Comparison of ENCODE assay signal across 9 mouse cellular contexts in the genomic region with DNA sequence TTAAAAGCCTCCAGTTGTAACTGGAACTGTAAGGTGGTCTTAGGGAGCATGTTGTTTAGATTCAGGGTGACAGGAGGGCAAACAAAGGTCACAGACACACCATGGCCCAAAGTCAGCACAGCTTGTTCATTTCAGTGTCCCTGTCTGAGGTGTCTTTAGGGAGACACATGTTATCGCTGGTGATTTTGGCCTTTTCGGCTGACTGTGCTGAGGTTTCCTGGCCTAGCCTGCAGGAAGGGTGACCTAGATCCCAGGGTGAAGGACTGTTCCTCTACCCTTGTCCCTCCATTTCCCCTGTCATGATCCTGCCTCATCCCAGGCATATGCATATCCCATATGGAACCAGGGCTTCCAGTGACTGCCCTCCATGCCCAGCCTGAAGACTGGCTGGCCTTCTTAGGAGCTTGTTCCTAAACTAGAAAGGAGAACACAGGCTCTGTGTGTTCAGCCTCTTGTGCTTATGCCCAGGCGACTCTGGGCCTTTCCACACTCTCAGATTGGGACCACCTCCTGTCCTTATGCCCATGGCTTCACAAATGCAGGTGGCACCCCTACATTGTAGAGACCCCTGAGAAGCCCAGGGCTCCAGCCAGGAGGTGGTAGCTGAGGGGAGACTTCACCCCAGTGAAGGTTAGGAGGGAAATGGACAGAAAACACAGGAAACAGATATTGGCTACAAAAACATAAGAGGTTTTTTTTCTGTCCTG.
DNase-seq lines count a peak whose midpoint lies in the region; ATAC-seq and TF ChIP-seq lines count a peak whose summit lies in the region.
"Had no signal": no experiment of that assay in that cellular context is flagged by ENCODE, and none has a peak within 500 bp of the region (broad histone marks: within the 10 kb centered on the region; RNA-seq: fewer than 3 reads in every experiment).

No protein-coding gene starts in this region.

- no peaks in the 10 kb centered on the region for H3K9me3 ChIP-seq in forebrain, embryonic 12.5 days
- H3K9me3 ChIP-seq in hindbrain, embryonic 15.5 days = no peaks in the 10 kb centered on the region
- H3K9me3 ChIP-seq in neural tube, embryonic 14.5 days (ENCODE audit: control insufficient read depth, low read length) = no peaks in the 10 kb centered on the region
- H3K9me3 ChIP-seq: limb, embryonic 12.5 days had no signal

- H3K36me3 ChIP-seq in forebrain, embryonic 12.5 days (replicated peaks) = peaks cover 11% of the 10 kb centered on the region
- no peaks in the 10 kb centered on the region for H3K36me3 ChIP-seq in hindbrain, embryonic 15.5 days
- no peaks in the 10 kb centered on the region for H3K36me3 ChIP-seq in neural tube, embryonic 14.5 days (ENCODE audit: control insufficient read depth, insufficient read depth, low read length)

- H3K27me3 ChIP-seq in forebrain, embryonic 12.5 days = no peaks in the 10 kb centered on the region
- H3K27me3 ChIP-seq in hindbrain, embryonic 15.5 days = no peaks in the 10 kb centered on the region
- H3K27me3 ChIP-seq in neural tube, embryonic 14.5 days (ENCODE audit: control insufficient read depth, insufficient read depth, low read length) = no peaks in the 10 kb centered on the region
- H3K27me3 ChIP-seq: limb, embryonic 12.5 days had no signal

- 0 out of 2 replicates have a peak overlapping the region, but pooled peaks have one; percentile 26 for H3K9ac ChIP-seq in forebrain, embryonic 12.5 days
- no peak overlapping the region for H3K9ac ChIP-seq in hindbrain, embryonic 15.5 days
- H3K9ac ChIP-seq in neural tube, embryonic 14.5 days (replicated peaks; ENCODE audit: low read depth, low read length) = no peak overlapping the region

- peak overlapping the region; percentile 78 for H3K27ac ChIP-seq in left cerebral cortex, adult 2 months
- H3K27ac ChIP-seq in forebrain, embryonic 12.5 days = peak overlapping the region; percentile 95
- peak overlapping the region; percentile 80 for H3K27ac ChIP-seq in hindbrain, embryonic 15.5 days (replicated peaks)
- peak overlapping the region; percentile 90 for H3K27ac ChIP-seq in neural tube, embryonic 14.5 days (ENCODE audit: low read depth, low read length)

- DNase-seq in left cerebral cortex, adult 2 months (ENCODE audit: extremely low spot score in 1 of 2, low spot score in 2 of 2) = no peak
- DNase-seq in left cerebral cortex, adult 18-20 months (ENCODE audit: low spot score in 2 of 2) = no peak
- DNase-seq in right cerebral cortex, postnatal 10 days (ENCODE audit: low spot score in 2 of 2) = no peak
- DNase-seq in right cerebral cortex, postnatal 14 days = no peak
- DNase-seq in left cerebral cortex, adult 8-10 months (ENCODE audit: low spot score in 2 of 2) = no peak

- ATAC-seq in forebrain, embryonic 12.5 days (ENCODE audit: low FRiP score) = no peak
- no peak for ATAC-seq in hindbrain, embryonic 15.5 days (ENCODE audit: low FRiP score, low read depth)
- no peak for ATAC-seq in neural tube, embryonic 14.5 days (ENCODE audit: low read depth)

- H3K4me2 ChIP-seq in forebrain, embryonic 12.5 days = no peak overlapping the region
- H3K4me2 ChIP-seq in hindbrain, embryonic 15.5 days = no peak overlapping the region
- no peak overlapping the region for H3K4me2 ChIP-seq in neural tube, embryonic 14.5 days (ENCODE audit: low read depth, low read length)

- no peak overlapping the region for H3K4me3 ChIP-seq in left cerebral cortex, adult 2 months
- no peak overlapping the region for H3K4me3 ChIP-seq in forebrain, embryonic 12.5 days (replicated peaks)
- no peak overlapping the region for H3K4me3 ChIP-seq in hindbrain, embryonic 15.5 days
- H3K4me3 ChIP-seq in neural tube, embryonic 14.5 days (ENCODE audit: low read depth, low read length) = no peak overlapping the region
- H3K4me3 ChIP-seq: limb, embryonic 12.5 days had no signal

- peaks cover 49% of the 10 kb centered on the region for H3K4me1 ChIP-seq in forebrain, embryonic 12.5 days
- H3K4me1 ChIP-seq in hindbrain, embryonic 15.5 days (replicated peaks) = peaks cover 49% of the 10 kb centered on the region
- peaks cover 28% of the 10 kb centered on the region for H3K4me1 ChIP-seq in neural tube, embryonic 14.5 days (ENCODE audit: control insufficient read depth, insufficient read depth, low read length)

- intact Hi-C loops in left cerebral cortex, adult 2 months (cut with DNase I) = no loop called here

- no peak for TF ChIP-seq CTCF in left cerebral cortex, adult 2 months (IDR thresholded peaks at IDR 0.05)

- WGBS in forebrain, embryonic 12.5 days = 76% methylated on average over 3 of the region's 3 CpGs
- WGBS in hindbrain, embryonic 15.5 days = 68% methylated on average over 3 of the region's 3 CpGs
- 77% methylated on average over 3 of the region's 3 CpGs for WGBS in neural tube, embryonic 14.5 days
